Mouse (Mus musculus): ENCODE measurements around the gene Ipo8. TPM values are rescaled to one million over a fixed set of nuclear protein-coding genes. Genes with fewer than 3 reads are reported as not detected.

Gene Ipo8
- polyA plus RNA-seq, 1 experiment from 2014 or later = 7.1 TPM

DNA sequence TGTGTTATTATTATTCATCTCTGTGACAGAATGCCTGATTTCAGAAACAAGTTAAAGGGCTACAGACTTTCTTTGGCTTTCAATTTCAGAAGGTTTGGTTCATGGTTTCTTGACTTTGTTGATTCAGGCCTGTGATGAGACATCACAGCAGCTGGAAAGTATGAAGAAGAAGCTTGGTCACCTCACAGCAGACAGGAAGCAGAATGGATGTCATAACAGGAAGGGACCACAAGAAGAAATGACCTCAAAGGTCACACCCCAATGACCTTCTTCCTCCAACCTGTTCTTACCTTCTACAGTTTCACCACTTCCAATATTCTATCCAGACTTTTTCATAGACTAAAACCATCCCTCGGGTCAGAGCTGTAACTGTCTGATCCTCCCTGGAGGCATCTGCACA is 94.9 kb downstream of the Ipo8 start:
- Histone ChIP-seq H3K27ac (ENCODE audit: low read length) (no peak overlapping the region), H3K4me2 (ENCODE audit: low read depth, low read length) (no peak overlapping the region), H3K36me3 (ENCODE audit: control insufficient read depth, insufficient read depth) (no peaks in the 10 kb centered on the region), H3K9me3 (replicated peaks; ENCODE audit: control insufficient read depth, low read length) (no peaks in the 10 kb centered on the region), H3K9ac (ENCODE audit: low read depth, low read length) (no peak overlapping the region), H3K4me3 (ENCODE audit: low read depth, low read length) (no peak overlapping the region), H3K27me3 (ENCODE audit: control insufficient read depth, insufficient read depth, low read depth, low read length) (no peaks in the 10 kb centered on the region), H3K4me1 (ENCODE audit: control insufficient read depth, low read depth, low read length) (no peaks in the 10 kb centered on the region)
- ATAC-seq (ENCODE audit: low read depth) = no peak
- 37% methylated on average over 1 of the region's 1 CpGs for WGBS (ENCODE audit: insufficient replicate concordance)

DNA sequence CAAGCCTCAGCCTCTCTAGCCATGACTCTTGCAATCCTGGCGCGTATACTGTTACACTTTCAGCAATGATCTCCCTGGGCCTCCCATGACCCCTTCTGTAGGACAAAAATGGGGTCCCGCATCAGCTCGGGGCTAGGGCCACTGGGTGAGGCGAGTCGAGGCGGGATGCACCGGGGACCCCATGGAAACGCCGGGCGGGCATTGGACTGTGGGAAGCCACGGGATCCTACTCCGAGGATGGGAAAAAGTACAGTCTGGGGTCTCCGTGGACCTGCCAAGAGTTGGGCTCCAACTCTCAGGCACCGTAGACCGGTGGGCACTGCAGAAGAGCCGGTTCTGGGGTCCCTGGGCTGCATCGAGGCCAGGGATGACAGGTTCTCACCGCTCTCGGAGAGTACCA is 97.3 kb downstream of the Ipo8 start:
- no peak overlapping the region for H3K4me2 ChIP-seq (ENCODE audit: low read depth, low read length)
- no peak overlapping the region for H3K9ac ChIP-seq (ENCODE audit: low read depth, low read length)
- H3K4me3 ChIP-seq (ENCODE audit: low read depth, low read length) = no peak overlapping the region
- no peaks in the 10 kb centered on the region for H3K27me3 ChIP-seq (ENCODE audit: control insufficient read depth, insufficient read depth, low read depth, low read length)
- no peaks in the 10 kb centered on the region for H3K36me3 ChIP-seq (ENCODE audit: control insufficient read depth, insufficient read depth)
- 72% methylated on average over 20 of the region's 20 CpGs for WGBS (ENCODE audit: insufficient replicate concordance)
- H3K4me1 ChIP-seq (ENCODE audit: control insufficient read depth, low read depth, low read length) = no peaks in the 10 kb centered on the region
- no peak overlapping the region for H3K27ac ChIP-seq (ENCODE audit: low read length)
- H3K9me3 ChIP-seq (replicated peaks; ENCODE audit: control insufficient read depth, low read length) = no peaks in the 10 kb centered on the region
- ATAC-seq (ENCODE audit: low read depth) = no peak

GRCm38 (mm10) chr6:148732920-148733319 is 98.3 kb downstream of the Ipo8 start:
- Histone ChIP-seq H3K27me3 (ENCODE audit: control insufficient read depth, insufficient read depth, low read depth, low read length) (no peaks in the 10 kb centered on the region), H3K4me2 (ENCODE audit: low read depth, low read length) (no peak overlapping the region), H3K36me3 (ENCODE audit: control insufficient read depth, insufficient read depth) (no peaks in the 10 kb centered on the region), H3K4me1 (ENCODE audit: control insufficient read depth, low read depth, low read length) (no peaks in the 10 kb centered on the region), H3K27ac (ENCODE audit: low read length) (no peak overlapping the region), H3K9ac (ENCODE audit: low read depth, low read length) (no peak overlapping the region), H3K9me3 (replicated peaks; ENCODE audit: control insufficient read depth, low read length) (no peaks in the 10 kb centered on the region), H3K4me3 (ENCODE audit: low read depth, low read length) (no peak overlapping the region)
- WGBS (ENCODE audit: insufficient replicate concordance) = 58% methylated on average over 1 of the region's 1 CpGs
- no peak for ATAC-seq (ENCODE audit: low read depth)

DNA sequence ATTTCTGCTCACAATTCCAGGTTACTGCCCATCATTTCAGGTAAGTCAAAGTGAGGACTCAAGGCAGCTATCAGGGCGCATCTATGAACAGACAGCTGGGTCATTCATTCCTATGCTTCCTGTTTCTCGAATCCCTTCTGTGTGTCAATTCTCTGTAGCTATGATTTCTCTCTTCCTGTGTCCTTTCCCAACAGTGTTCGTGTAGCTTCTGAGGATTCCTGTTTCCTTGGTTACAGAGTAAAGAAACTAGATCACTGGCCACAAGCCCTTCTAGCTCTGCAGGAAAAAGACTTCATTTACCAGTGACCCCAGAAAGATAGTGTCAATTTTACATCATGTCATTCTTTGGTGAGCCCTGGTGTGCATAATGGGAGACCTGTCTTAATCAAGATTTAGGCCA is 102.7 kb downstream of the Ipo8 start:
- Histone ChIP-seq H3K4me2 (ENCODE audit: low read depth, low read length) (no peak overlapping the region), H3K27me3 (ENCODE audit: control insufficient read depth, insufficient read depth, low read depth, low read length) (no peaks in the 10 kb centered on the region), H3K4me3 (ENCODE audit: low read depth, low read length) (no peak overlapping the region), H3K27ac (ENCODE audit: low read length) (no peak overlapping the region), H3K4me1 (ENCODE audit: control insufficient read depth, low read depth, low read length) (no peaks in the 10 kb centered on the region), H3K9ac (ENCODE audit: low read depth, low read length) (no peak overlapping the region), H3K9me3 (replicated peaks; ENCODE audit: control insufficient read depth, low read length) (no peaks in the 10 kb centered on the region), H3K36me3 (ENCODE audit: control insufficient read depth, insufficient read depth) (no peaks in the 10 kb centered on the region)
- 31% methylated on average over 3 of the region's 3 CpGs for WGBS (ENCODE audit: insufficient replicate concordance)
- no peak for ATAC-seq (ENCODE audit: low read depth)

DNA sequence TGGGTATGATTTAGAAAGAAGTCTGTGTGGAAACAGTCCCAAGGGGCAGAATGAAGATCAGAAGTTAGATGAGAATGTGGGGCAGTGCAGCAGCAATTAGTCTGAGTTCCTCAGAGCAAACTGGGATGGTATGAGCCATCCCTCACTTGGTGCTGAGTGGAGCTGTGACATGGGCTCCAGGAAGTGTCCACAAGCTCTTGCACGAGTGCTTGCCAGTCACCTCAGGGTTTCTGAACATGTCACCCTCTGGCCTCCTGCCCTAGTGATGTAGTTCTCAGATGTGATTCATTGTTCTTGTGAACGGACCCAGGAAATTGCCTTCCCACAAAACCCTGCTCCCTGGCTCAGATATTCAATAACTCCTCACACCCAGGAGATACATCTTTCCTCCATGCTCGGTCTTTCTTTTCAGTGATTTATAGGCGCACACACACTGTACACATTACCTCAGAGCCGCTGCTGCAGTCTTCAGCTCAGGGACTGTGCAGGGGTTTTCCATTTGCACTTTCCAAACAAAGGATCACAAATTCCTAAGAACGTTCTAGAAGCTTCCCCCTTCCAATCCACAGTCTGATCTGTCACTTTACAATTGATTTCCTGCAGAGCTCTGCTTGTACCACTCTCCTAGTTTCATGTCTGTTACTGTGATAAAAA is 103.3 kb downstream of the Ipo8 start:
- Histone ChIP-seq H3K27ac (ENCODE audit: low read length) (no peak overlapping the region), H3K9ac (ENCODE audit: low read depth, low read length) (no peak overlapping the region), H3K27me3 (ENCODE audit: control insufficient read depth, insufficient read depth, low read depth, low read length) (no peaks in the 10 kb centered on the region), H3K4me3 (ENCODE audit: low read depth, low read length) (no peak overlapping the region), H3K4me2 (ENCODE audit: low read depth, low read length) (no peak overlapping the region), H3K4me1 (ENCODE audit: control insufficient read depth, low read depth, low read length) (no peaks in the 10 kb centered on the region), H3K36me3 (ENCODE audit: control insufficient read depth, insufficient read depth) (no peaks in the 10 kb centered on the region), H3K9me3 (replicated peaks; ENCODE audit: control insufficient read depth, low read length) (no peaks in the 10 kb centered on the region)
- no peak for ATAC-seq (ENCODE audit: low read depth)
- 49% methylated on average over 6 of the region's 6 CpGs for WGBS (ENCODE audit: insufficient replicate concordance)

GRCm38 (mm10) chr6:148724453-148724852 is 106.8 kb downstream of the Ipo8 start:
- H3K27ac ChIP-seq (ENCODE audit: low read length) = no peak overlapping the region
- no peak overlapping the region for H3K4me3 ChIP-seq (ENCODE audit: low read depth, low read length)
- no peaks in the 10 kb centered on the region for H3K4me1 ChIP-seq (ENCODE audit: control insufficient read depth, low read depth, low read length)
- no peaks in the 10 kb centered on the region for H3K27me3 ChIP-seq (ENCODE audit: control insufficient read depth, insufficient read depth, low read depth, low read length)
- no peak for ATAC-seq (ENCODE audit: low read depth)
- H3K9me3 ChIP-seq (replicated peaks; ENCODE audit: control insufficient read depth, low read length) = no peaks in the 10 kb centered on the region
- H3K9ac ChIP-seq (ENCODE audit: low read depth, low read length) = no peak overlapping the region
- H3K4me2 ChIP-seq (ENCODE audit: low read depth, low read length) = no peak overlapping the region
- no peaks in the 10 kb centered on the region for H3K36me3 ChIP-seq (ENCODE audit: control insufficient read depth, insufficient read depth)
- 49% methylated on average over 3 of the region's 3 CpGs for WGBS (ENCODE audit: insufficient replicate concordance)

Other genes with a start within 250 kb of the Ipo8 start
- 3.9 and 4.1 TPM in 2 replicates for gene Caprin2, start 64.8 kb upstream of the Ipo8 start, polyA plus RNA-seq (2015; fragmentation: Nextera tagmentation; extraction: Ambion mirVana)
- 11.8 and 12.7 TPM in 2 replicates for gene Sinhcaf, start 115.0 kb upstream of the Ipo8 start, polyA plus RNA-seq (2015; fragmentation: Nextera tagmentation; extraction: Ambion mirVana)

Data from liver, embryonic 16.5 days (tissue).